Mouse (Mus musculus) cerebellum, postnatal 36 days (tissue): ENCODE data around the gene Celf5.

Experiments
- DNase-seq, 2 experiments: peaks; one replicate each; pipeline ENCODE4 v3.0.0; 2021 to 2022; ENCODE audit warnings: mixed read lengths in 2 of 2

Gene Celf5

DNA sequence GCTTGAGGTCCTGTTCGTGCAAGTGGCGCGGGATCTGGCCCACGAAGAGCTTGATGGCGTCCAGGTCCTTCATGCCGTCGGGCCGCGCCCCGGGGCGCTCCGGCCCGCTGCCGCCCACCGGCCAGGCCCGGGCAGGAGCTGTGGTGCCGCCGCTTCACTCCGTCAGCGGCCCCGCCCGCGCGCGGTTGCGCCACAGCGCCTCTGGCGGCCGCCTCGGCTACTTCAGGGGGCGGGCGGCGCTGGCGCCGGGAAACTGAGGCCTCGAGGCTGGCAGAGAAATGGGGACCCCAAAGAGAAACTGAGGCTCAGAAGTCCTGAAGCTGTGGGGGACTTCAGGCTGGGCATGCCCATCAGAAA is at the start of gene Celf5:
Gene Celf5 (minus strand): TSS at position 177 of the 357 bp plus-strand sequence.
- peak; percentile 72 to 76 for DNase-seq

DNA sequence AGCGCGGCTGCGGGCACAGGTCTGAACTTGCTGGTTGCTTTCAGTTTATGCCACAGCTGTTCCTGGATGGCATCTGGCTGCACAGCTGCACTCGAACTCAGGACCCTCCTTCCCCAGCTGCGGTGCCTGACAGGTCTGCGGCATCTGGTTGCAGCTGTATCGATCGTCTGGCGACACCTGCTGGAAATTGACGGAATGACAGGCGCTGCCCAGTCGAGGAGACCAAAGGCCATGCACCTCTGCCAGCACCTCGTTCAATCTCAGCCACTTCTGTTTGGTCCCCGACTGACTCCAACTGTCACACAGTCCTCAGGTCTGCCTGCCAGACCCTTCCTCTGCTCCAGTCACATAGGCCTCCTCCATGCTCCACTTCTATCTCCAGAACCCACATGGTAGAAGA is 44.3 kb upstream of the Celf5 start:
- peak; percentile 67 to 70 for DNase-seq

DNA sequence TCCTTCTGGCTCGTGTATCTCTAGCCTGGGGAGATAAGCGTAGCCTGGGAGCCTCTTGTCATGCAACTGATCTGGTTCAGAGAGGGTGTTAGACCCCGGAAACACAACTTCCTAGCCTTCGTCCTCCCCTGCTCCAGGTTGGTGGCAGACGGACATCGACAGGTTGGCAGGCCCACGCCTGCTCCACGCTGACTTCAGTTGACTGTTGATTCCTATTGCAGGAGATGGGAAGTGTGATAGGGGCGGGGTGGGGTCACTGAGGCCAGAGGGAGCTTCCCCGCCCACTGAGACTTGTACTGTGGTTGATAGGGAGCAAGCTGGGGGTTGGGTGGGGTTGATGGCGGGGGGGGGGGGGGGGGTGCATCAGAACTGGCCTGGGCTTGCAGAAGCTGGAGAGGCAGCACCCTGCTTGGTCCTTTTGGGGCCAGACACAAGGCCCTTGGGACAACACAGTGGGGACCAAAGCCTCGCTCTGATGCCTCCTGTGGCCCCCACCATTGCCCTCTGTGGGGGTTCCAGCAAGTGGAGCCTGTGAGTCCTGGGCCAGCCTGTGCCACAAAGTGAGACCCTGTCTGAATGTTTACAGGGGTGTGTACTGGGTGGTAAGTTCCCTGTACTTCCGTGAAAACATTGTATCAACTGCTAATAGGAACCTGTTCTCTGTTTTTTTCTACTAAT is 42.6 kb upstream of the Celf5 start:
- DNase-seq, result no peak

DNA sequence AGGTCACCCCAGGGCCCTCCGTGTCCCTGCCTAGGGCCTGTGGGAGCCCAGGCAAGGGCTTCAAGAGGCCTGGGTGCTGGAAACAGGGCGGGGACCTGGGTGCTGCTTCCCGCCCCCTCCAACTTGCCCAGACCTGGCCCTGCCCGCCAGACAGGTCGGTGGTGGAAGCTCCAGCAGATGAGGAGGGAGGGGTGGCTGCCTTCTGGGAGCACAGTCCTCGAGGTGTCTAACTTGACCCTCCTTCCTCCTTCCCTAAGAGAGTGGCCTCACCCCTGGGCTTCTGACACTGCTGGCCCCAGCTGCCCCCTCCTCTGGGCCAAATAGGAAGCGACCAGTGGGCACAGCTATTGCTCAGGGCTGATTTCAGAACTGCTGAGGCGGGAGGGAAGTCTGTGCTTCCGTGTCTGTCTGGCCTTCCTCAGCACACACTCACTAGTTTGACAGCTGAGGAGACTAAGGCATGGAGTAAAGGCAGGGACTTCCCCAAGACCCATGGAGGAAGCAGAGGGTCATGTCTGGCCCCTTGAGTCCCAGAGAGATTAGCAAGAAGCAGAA is 41.6 kb upstream of the Celf5 start, which contains the start of gene Gna15:
Gene Gna15 (minus strand): TSS at position 175 of the 555 bp plus-strand sequence.
- DNase-seq, result no peak

DNA sequence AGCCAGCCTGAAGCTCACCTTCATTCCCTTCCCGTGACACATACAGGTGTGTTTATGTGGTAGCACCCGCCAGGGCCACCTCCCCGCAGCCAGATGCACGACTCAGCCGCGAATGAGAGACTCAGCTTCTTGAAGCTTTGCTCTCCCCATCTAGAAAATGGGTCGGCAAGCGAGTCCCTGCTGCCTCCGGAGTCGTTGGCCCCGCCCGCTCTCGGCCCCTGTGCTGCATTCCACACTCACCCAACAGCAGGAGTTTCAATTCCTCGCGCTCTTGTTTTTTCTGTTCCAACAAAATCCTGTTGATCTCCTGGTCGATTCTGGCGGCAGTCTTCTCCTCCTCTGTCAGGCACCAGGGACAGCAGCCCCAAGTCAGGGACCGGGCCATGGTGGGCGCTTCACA is 41.1 kb upstream of the Celf5 start:
- DNase-seq, result no peak

DNA sequence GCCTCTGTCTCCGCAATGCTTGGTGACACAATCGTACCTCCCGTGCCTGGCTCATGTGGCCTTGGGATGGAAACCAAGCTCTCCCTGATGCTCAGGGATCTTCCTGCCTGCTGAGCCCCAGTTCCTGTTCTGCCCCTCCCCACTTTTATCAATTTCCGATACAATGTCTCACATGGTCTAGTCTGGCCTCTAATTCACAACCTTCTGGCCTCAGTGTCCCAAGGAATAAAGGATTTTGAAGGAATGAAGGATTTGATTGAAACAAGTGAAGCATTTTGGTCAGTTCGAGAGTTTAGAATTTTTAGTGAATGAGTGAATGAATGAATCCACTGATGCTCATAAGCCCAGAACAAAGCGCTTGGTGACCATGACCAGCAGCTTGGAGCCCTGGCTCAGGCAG is 40.6 kb upstream of the Celf5 start:
- no peak for DNase-seq

DNA sequence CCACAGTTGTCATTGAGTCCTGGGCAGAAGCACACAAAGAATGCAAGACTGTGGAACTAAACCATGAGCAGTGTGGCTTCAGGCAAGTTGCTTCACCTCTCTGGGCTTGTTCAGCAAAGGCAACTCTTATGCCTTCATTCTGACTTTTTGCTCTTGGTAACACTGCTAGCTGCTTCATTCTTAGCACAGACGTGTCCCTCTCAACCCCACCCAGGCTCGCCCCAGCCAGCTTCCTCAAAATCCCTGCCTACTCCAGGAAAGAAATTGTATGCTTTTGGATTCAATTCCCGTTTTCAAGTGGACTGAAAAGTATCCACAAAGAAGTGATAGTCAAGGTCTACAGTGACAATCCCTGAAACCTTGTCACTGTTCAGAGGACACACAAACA is 37.5 kb upstream of the Celf5 start:
- DNase-seq, result no peak

DNA sequence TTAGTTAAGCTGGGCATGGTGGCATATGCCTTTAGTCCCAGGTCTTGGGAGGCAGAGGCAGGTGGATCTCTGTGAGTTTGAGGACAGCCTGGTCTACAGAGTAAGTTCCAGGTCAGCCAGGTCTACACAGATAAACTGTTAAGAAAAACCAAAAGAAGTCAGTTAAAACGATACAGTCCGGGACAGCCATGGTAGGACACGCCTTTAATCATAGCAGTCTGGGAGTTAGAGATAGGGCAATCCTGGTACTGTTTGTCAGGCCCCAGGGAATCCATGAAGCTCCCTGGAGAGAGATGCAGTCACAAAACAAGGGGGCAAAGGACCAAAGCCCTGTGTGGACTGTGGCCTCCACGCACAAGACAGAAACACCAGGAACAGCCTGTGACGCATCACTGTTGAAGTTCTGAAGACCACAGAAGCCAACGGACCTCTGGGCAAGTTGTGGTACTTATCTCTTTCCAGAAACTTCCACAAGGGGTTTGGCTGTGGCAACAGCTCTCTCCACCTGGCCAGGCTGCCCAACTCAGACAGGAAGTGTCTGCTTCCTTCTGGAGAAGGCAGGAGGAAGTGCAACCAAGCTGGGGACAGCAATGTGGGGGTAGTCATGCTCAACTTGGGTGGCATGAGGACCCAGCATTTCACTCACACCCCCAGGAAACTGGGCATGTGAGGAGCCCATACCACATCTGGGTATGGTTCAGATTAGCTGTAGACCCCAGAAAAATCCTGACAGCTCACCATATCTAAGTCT is 36.9 kb upstream of the Celf5 start:
- DNase-seq, result no peak

DNA sequence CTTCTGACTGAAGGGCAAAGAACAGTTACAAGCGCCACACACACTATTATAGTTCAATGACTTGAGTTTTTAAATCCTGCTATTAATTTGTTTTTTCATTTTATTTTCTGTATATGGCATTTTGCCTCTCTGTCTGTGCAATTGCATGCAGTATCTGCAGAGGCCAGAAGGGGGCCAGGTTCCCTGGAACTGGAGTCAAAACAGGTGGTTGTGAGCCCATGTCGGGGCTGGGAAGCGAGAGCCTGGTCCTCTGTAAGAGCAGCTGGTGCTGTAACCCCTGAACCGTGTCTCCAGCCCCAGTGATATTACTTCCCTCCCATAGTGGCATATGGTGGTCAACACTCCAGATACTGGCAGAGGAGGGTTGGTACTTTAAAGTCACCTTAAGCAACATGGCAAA is 36.0 kb upstream of the Celf5 start:
- peak; percentile 72 to 76 for DNase-seq

DNA sequence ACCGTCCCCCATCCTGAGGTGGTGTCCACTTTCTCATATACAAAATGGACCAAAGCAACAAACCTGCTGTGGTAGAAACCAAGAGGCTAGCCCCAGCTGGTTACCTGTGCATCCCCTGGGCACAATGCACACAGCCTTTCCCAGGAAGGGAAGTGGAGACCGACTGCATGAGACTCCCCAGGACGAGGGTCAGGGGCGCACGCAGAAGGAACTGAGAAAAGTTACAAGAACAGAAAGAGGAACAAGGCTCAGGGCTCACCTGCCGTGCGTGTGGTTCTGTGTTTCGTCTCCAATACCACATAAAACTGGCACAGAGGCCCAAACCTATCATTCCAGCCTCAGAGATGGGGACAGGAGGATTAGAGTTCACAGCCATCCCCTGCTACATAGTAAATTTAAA is 34.7 kb upstream of the Celf5 start:
- no peak for DNase-seq

DNA sequence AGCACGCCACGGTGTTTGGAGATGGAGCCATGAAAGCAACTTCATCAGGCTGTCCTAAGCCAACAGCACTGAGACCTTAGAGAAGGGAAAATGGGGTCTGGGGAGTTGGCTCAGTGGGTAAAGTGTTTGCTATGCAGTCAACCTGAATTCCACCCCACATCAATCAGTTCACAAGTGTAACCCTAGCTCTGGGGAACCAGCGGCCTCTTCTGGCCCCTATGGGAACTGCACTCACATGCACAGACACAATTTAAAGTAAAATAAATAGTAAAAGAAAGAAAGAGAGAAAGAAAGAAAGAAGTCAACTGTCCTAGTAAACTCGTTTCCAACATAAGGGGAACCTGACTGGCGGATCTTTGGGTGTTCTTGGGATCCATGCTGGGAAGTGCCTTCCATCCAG is 31.3 kb upstream of the Celf5 start:
- no peak for DNase-seq

DNA sequence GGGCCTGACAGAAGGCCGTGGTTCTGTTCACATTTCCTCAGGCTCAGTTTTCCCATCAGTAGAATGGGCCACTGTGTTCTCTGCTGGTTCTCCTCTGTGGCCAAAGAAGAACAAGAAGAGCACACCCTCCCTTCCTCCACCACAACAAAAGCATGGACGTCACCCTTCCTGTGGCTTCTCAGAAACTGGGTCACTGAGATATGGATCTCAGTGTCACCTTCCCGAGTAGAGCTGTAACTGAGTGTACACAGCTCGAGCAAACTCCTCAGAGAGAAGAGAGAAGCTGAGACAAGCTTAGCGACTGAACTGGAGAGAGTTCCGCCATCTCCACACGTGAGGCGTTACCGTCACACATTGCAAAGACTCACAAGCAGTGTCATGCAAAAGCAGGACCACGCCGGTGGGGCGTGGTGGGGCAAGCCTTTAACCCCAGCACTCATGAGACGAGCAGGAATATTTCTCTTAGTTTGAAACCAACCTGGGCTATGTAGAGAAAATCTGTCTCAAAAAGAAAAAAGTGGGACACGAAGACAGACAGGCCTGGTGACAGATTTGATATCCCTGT is 27.8 kb upstream of the Celf5 start:
- DNase-seq, result no peak

DNA sequence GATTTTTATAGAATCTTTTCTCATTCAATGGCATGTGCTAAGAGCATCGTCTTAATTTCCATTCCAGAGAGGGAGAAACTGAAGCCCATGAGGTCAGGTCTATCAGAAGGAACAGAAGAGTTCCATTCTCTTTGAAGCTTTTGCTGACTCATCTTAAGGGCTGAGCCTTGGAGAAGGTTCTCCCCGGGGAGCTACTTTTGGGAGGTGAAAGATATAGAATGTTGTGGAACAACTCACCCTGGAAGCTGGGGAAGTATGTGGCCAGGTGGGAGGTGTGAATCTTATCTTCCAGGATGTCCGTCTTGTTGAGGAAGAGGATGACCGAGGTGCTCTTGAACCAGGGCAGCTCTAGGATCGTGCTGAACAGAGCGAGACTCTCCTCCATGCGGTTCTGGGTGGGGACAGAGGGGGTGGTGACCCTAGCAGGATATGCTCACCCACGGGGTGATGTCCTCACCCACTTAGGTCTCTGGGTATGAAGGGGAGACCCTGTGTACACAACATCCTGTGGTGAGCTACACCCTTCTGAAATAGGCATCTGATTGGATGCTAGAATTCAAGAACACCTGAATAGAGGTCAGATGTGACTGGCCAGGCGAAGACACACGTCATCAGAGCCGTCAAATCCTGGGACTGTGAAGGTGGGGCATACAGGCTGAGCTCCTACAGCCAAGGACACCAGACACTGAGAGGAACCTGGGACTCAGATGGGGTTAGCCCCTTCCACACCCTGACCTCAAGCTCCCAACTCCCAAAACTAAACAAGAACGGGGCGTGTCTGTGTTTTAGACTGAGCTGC is 25.4 kb upstream of the Celf5 start:
- DNase-seq, result no peak

DNA sequence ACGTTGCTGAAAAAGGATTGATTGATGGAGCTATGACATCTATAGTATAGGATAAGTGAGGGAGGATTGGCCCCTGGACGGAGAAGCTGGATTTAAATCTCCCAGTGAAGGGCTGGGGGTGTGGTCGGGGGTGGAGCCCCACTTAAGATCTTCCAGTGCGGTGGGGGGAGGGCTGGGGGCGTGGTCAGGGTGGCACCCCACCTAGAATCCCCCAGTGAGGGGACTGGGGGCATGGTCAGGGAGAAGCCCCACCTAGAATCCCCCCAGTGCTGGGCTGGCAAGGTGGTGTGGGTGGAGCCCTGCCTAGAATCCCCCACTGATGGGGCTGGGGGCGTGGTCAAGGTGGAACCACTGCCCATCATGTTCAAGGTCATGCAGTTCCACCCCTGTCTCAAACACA is 24.6 kb upstream of the Celf5 start:
- no peak for DNase-seq

DNA sequence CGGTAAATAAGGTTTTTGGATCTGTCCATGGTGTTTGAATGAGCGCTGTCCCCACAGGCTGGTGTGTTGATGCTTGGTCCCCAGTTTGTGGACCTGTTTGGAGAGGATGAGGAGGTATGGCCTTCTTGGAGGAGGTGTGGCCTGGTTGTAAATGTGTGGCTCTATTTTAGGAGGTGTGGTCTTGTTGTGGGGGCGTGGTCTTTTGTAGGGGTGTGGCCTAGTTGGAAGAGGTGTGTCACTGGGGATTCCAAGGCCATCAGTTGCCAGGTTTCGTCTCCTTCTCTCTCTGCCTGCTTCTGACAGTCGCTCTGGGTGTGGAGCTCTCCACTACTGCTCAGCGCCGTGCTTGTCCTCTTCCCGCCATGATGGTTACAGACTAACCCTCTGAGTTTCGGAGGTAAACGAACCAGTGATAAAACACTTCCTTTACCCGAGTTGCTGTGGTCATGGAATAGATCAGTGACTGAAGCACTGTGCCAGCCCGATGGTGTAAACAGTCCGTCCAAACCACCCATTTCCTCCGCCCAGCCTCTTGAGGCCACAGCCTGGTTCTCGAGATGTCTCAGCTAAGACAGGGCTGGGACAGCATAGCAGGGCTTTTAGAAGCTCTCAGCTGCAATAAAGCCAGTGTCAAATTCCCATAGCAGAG is 22.6 kb upstream of the Celf5 start:
- DNase-seq, result no peak

DNA sequence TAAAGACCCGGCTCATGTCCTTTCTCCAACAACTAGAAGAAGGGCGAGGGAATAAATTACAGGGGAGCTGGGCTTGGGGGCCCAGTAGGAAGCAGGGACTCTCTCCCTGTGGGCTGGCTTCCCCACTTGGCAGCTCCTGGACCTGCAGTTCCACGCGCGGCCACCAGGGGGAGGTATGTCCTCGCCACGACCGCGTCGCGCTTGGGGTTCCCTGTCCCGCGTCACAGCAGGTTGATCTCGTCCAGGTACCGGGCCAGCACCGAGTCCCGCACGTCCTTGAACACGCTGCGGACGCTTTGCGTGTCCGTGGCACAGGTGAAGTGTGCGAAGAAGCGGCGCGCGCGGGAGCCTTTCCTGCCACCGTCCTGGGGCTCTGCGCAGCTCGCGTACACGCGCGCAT is 20.1 kb upstream of the Celf5 start:
- peak; percentile 95 to 96 for DNase-seq

DNA sequence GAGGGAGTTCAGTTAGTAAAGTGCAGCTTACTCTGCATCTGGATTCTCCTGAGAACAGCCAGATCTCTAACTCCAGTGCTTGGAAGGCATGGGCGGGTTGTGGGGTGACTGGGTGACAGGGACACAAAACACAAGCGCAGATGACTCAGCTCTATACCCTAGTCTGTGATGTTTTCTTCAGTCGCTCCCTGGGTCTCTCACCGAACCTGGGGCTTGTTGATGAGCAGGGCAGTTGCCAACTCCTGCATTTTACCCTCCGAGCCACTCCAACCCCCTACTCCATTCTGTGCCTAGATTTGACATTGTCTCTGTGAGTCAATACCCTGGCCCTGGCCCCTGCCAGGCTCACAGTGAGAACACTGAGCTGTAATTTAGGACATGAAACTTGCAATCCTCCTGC is 19.4 kb upstream of the Celf5 start:
- no peak for DNase-seq

DNA sequence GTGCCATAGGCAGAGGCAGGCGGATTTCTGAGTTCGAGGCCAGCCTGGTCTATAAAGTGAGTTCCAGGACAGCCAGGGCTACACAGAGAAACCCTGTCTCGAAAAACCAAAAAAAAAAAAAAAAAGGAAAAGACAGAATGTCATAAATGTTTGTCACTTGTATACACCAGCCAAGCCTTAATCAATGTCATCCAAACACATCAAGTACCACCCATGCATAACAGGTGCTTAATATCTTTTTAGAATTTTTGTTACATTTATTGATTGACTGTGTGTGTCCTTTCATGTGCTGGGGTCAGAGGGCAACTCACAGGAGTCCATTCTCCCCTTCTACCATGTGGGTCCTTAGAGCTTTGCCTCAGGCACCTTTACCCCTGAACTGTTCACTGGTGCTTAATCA is 17.5 kb upstream of the Celf5 start, which contains the start of gene S1pr4:
Gene S1pr4 (minus strand): TSS at position 101 of the 400 bp plus-strand sequence.
- no peak for DNase-seq

DNA sequence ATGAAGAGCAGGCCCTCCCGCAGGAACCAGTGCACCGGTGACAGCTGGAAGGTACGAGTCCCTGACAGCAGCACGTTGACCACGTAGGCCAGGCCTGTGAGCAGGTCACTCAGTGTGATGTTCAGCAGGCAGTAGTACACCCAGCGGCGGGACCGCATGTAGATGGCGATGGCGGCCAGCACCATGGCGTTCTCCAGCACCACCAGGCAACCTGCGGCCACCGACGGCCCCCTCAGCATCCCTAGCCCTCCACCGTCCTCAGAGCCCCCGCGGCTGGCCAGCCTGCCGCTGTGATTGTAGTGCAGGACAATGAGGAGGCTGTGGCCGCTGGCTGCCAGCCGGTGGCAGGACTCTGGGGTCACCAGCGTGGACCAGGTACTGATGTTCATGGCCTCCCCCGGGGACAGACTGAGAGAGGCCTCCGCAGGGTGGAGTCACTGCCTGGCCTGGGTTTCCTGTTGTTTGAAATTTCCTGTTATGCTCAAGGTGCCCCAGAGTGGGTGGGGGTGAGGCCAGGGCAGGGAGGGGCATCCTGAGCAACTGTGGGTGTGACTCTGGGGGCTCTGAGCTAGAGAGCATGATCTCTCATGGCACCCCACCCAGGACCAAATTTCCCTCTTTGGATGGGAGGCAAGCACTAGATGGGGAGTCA is 16.9 kb upstream of the Celf5 start:
- DNase-seq, result no peak

DNA sequence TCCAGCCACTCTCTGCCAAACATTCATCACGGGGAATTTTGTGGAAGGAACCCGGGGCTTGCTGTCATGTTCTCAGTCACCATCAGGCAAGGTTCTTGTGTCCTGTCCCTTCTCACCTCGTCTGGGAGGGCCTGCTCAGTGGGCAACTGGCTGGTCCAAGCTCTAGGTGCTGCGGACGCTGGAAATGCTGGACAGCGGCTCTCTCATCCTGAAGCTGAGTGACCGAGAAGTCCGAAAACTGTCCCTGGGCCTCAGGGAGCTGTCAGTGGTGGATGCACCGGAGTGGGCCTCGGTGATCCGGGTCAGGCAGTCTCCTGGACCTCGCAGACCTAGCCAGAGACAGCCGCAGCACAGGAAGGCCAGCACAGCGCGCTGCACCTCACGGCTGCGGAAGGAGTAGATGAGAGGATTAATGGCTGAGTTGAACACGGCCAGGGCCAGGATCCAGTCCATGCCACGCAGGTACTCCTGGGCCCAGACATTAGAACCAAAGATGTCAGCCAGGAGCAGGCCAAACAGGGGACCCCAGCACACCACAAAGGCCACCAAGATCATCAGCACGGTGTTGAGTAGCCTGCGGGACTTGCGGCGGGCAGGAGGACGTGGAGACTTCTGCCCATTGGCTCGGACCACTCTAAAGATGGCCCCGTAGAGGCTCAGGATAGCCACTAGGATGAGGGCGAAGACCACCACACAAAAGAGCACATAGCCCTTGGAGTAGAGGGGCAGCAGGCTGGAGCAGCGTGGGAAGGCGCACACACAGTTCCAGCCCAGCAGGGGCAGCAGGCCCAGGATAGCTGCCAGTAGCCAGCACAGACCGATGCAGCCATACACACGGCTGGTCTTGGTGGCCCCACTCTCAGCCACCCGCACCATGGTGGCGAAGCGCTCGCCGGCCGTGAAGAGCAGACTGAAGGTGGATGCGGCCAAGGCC is 16.1 kb upstream of the Celf5 start:
- no peak for DNase-seq
